Mouse (Mus musculus) bone marrow macrophage, adult 2 months (primary cell): ENCODE data around the gene Gm49380.

Source experiments
- CTCF ChIP-seq: IDR thresholded peaks from 2 replicates; pipeline ENCODE4 v1.5.1; 2012; ENCODE audit warnings: low read depth, mild to moderate bottlenecking, low read length, moderate library complexity
- POLR2A ChIP-seq: IDR thresholded peaks from 2 replicates; pipeline ENCODE4 v1.6.1; 2012; ENCODE audit warnings: mild to moderate bottlenecking, low read depth, low read length, borderline replicate concordance

DNA sequence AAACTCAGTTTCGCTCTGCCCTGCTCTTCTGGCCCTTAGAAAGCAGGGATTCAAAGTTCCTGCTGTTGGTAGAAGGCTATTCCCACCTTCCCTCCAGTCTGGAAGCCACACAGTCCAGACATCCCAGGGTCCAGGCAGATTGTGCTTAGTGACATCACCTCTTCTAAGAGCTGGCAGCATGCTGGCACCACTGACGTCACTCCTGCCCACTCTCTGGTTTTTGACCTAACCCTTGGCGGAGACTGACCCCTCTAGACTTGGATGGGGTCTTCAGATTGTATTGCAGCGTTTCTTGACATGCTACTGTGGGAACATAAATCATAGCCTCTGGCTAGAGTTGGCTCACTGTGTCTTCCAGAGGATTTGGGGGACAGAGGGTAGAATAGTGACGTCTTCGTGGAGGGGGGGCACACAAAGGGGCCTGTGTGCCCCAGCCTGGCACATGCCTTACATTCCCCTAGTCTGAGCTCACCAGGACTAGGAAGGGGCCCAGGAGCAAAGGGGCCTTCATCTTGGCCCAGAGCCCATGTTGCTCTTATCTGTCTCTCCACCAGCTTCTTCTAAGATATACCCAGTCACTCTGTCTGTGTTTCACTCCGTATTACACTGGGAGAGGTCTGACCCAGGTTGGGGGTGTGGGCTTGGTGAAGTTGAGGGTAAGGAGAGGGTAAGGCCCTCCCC is 22.6 kb upstream of the Gm49380 start:
- TF ChIP-seq CTCF (no peak), POLR2A (no peak)
